Mouse (Mus musculus) forebrain, embryonic 15.5 days (tissue): ENCODE data around the gene Vps4b. TPM values are rescaled to one million over a fixed set of nuclear protein-coding genes. Genes with fewer than 3 reads are reported as not detected.

ENCODE experiments used
- ATAC-seq: fragments of 200-750 bp; cut with Nextera tagmentation; replicated peaks from 2 replicates; pipeline ENCODE4 v1.8.0; 2017; ENCODE audit warnings: mild to moderate bottlenecking, moderate TSS enrichment, moderate library complexity
- H3K27ac ChIP-seq: fragments of 300-500 bp; sonication (generic); replicated peaks from 2 replicates; pipeline ENCODE4 v1.5.1; 2015; ENCODE audit warnings: mild to moderate bottlenecking, inconsistent platforms
- H3K27me3 ChIP-seq: fragments of 300-500 bp; sonication (generic); 2 replicates; pipeline ENCODE4 v1.6.1; 2015; ENCODE audit warnings: inconsistent platforms
- H3K36me3 ChIP-seq: fragments of 300-500 bp; sonication (generic); 2 replicates; pipeline ENCODE4 v1.6.1; 2015; ENCODE audit warnings: mild to moderate bottlenecking, inconsistent platforms
- H3K4me1 ChIP-seq: fragments of 300-500 bp; sonication (generic); 2 replicates; pipeline ENCODE4 v1.6.1; 2015; ENCODE audit warnings: inconsistent platforms
- H3K4me2 ChIP-seq: fragments of 300-500 bp; sonication (generic); replicated peaks from 2 replicates; pipeline ENCODE4 v1.6.1; 2015; ENCODE audit warnings: mild to moderate bottlenecking, inconsistent platforms
- H3K4me3 ChIP-seq: fragments of 300-500 bp; sonication (generic); 2 replicates; pipeline ENCODE4 v1.5.1; 2015; ENCODE audit warnings: mild to moderate bottlenecking, inconsistent platforms
- H3K9ac ChIP-seq: fragments of 300-500 bp; sonication (generic); replicated peaks from 2 replicates; pipeline ENCODE4 v1.6.1; 2015; ENCODE audit warnings: mild to moderate bottlenecking, inconsistent platforms
- H3K9me3 ChIP-seq: fragments of 300-500 bp; sonication (generic); 2 replicates; pipeline ENCODE4 v1.6.1; 2016; ENCODE audit warnings: inconsistent platforms
- WGBS: fragments of 180-500 bp; shearing (Covaris S2); methylation state at CpG from one replicate; pipeline ENCODE4 v1.1.7; 2015; ENCODE audit warnings: mixed read lengths; 5-methylcytosine and 5-hydroxymethylcytosine counted together
- polyA plus RNA-seq: library from polyadenylated mRNA; unstranded; fragments of >200 nt; fragmentation: Nextera tagmentation; extraction: Ambion mirVana; gene quantifications from 2 replicates; pipeline ENCODE4 v1.2.1, GENCODE M21; 2015

Vps4b gene
- polyA plus RNA-seq, 1 experiment from 2014 or later: 44.8 TPM

- Histone ChIP-seq H3K4me2 (no peak overlapping the region), H3K4me3 (no peak overlapping the region), H3K4me1 (no peaks in the 10 kb centered on the region), H3K9me3 (no peaks in the 10 kb centered on the region), H3K36me3 (peaks cover 73% of the 10 kb centered on the region), H3K9ac (no peak overlapping the region), H3K27me3 (no peaks in the 10 kb centered on the region), H3K27ac (no peak overlapping the region)
- ATAC-seq: no peak
- 90% methylated on average over 9 of the region's 9 CpGs for WGBS
Measured at GRCm38 (mm10) chr1:106774092-106774491, 22.4 kb downstream of the Vps4b start.

- Histone ChIP-seq H3K4me3 (no peak overlapping the region), H3K36me3 (peaks cover 62% of the 10 kb centered on the region), H3K27me3 (no peaks in the 10 kb centered on the region), H3K9ac (no peak overlapping the region), H3K27ac (no peak overlapping the region), H3K9me3 (no peaks in the 10 kb centered on the region), H3K4me1 (no peaks in the 10 kb centered on the region), H3K4me2 (no peak overlapping the region)
- no peak for ATAC-seq
Measured at GRCm38 (mm10) chr1:106768773-106769172, 27.8 kb downstream of the Vps4b start.

GRCm38 (mm10) chr1:106765771-106766170 lies 30.8 kb downstream of the Vps4b start:
- H3K27ac ChIP-seq: no peak overlapping the region

GRCm38 (mm10) chr1:106764846-106765245 lies 31.7 kb downstream of the Vps4b start:
- ATAC-seq: no peak
- no peaks in the 10 kb centered on the region for H3K9me3 ChIP-seq
- no peaks in the 10 kb centered on the region for H3K4me1 ChIP-seq
- no peaks in the 10 kb centered on the region for H3K27me3 ChIP-seq
- no peak overlapping the region for H3K9ac ChIP-seq
- peaks cover 37% of the 10 kb centered on the region for H3K36me3 ChIP-seq
- H3K4me3 ChIP-seq: no peak overlapping the region
- 81% methylated on average over 2 of the region's 2 CpGs for WGBS
- H3K4me2 ChIP-seq: no peak overlapping the region
- H3K27ac ChIP-seq: no peak overlapping the region

More at GRCm38 (mm10) chr1:106765771-106766170, 30.8 kb downstream of the Vps4b start:
- WGBS: 95% methylated on average over 8 of the region's 8 CpGs
- H3K4me1 ChIP-seq: no peaks in the 10 kb centered on the region
- no peaks in the 10 kb centered on the region for H3K9me3 ChIP-seq
- H3K27me3 ChIP-seq: no peaks in the 10 kb centered on the region
- ATAC-seq: no peak
- no peak overlapping the region for H3K9ac ChIP-seq
- peaks cover 44% of the 10 kb centered on the region for H3K36me3 ChIP-seq
- H3K4me2 ChIP-seq: no peak overlapping the region
- H3K4me3 ChIP-seq: no peak overlapping the region

GRCm38 (mm10) chr1:106764281-106764680 lies 32.2 kb downstream of the Vps4b start:
- Histone ChIP-seq H3K27ac (no peak overlapping the region), H3K4me3 (no peak overlapping the region), H3K4me2 (no peak overlapping the region), H3K27me3 (no peaks in the 10 kb centered on the region), H3K36me3 (peaks cover 34% of the 10 kb centered on the region), H3K4me1 (no peaks in the 10 kb centered on the region), H3K9ac (no peak overlapping the region), H3K9me3 (no peaks in the 10 kb centered on the region)
- 84% methylated on average over 3 of the region's 3 CpGs for WGBS
- ATAC-seq: no peak

- ATAC-seq: no peak
- 91% methylated on average over 3 of the region's 3 CpGs for WGBS
- Histone ChIP-seq H3K4me2 (no peak overlapping the region), H3K4me1 (peaks cover 13% of the 10 kb centered on the region), H3K4me3 (peak overlapping the region; percentile 75; the same call in 1 of the 2 replicates), H3K9ac (no peak overlapping the region), H3K27me3 (no peaks in the 10 kb centered on the region), H3K36me3 (peaks cover 11% of the 10 kb centered on the region; the same call in 1 of the 2 replicates), H3K9me3 (no peaks in the 10 kb centered on the region), H3K27ac (peak overlapping the region; percentile 87; the same call in 1 of the 2 replicates)
Measured at GRCm38 (mm10) chr1:106760750-106761149, 35.8 kb downstream of the Vps4b start.

GRCm38 (mm10) chr1:106759572-106760435 lies 36.7 kb downstream of the Vps4b start, which contains the start of gene Kdsr:
Kdsr (minus strand) TSS chr1:106759727.
- peak within 1 kb of the TSS; percentile 75 for H3K4me3 ChIP-seq
- peak within 1 kb of the TSS; percentile 93 for H3K4me2 ChIP-seq
- peaks cover 13% of the 10 kb centered on the region for H3K4me1 ChIP-seq
- H3K9me3 ChIP-seq: no peaks in the 10 kb centered on the region
- peak within 1 kb of the TSS; percentile 68 for H3K9ac ChIP-seq
- 0 out of 2 replicates have a peak, but pooled peaks cover 7% of the 10 kb centered on the region for H3K36me3 ChIP-seq
- peak within 1 kb of the TSS; percentile 87 for H3K27ac ChIP-seq
- peak; percentile 99 for ATAC-seq
- 2% methylated on average over 51 of the region's 51 CpGs for WGBS
- H3K27me3 ChIP-seq: no peaks in the 10 kb centered on the region

GRCm38 (mm10) chr1:106758734-106759571 lies 37.6 kb downstream of the Vps4b start:
- Histone ChIP-seq H3K9ac (peak overlapping the region; percentile 68), H3K4me2 (peak overlapping the region; percentile 93), H3K9me3 (no peaks in the 10 kb centered on the region), H3K4me3 (peak overlapping the region; percentile 75), H3K36me3 (0 out of 2 replicates have a peak, but pooled peaks cover 4% of the 10 kb centered on the region), H3K4me1 (peaks cover 13% of the 10 kb centered on the region), H3K27ac (peak overlapping the region; percentile 87), H3K27me3 (no peaks in the 10 kb centered on the region)
- peak; percentile 33 for ATAC-seq
- WGBS: 4% methylated on average over 34 of the region's 34 CpGs

- Histone ChIP-seq H3K4me2 (no peak overlapping the region), H3K4me1 (peaks cover 13% of the 10 kb centered on the region), H3K9me3 (no peaks in the 10 kb centered on the region), H3K27me3 (no peaks in the 10 kb centered on the region), H3K36me3 (0 out of 2 replicates have a peak, but pooled peaks cover 4% of the 10 kb centered on the region), H3K9ac (no peak overlapping the region), H3K27ac (no peak overlapping the region), H3K4me3 (no peak overlapping the region)
- WGBS: 88% methylated on average over 4 of the region's 4 CpGs
- ATAC-seq: no peak
Measured at GRCm38 (mm10) chr1:106756633-106757032, 39.9 kb downstream of the Vps4b start.

GRCm38 (mm10) chr1:106752013-106752412 lies 44.5 kb downstream of the Vps4b start:
- ATAC-seq: no peak
- H3K36me3 ChIP-seq: peaks cover 7% of the 10 kb centered on the region
- 89% methylated on average over 5 of the region's 5 CpGs for WGBS
- H3K27me3 ChIP-seq: no peaks in the 10 kb centered on the region
- H3K9me3 ChIP-seq: no peaks in the 10 kb centered on the region
- H3K27ac ChIP-seq: no peak overlapping the region
- no peak overlapping the region for H3K4me2 ChIP-seq
- H3K9ac ChIP-seq: no peak overlapping the region
- H3K4me3 ChIP-seq: no peak overlapping the region
- no peaks in the 10 kb centered on the region for H3K4me1 ChIP-seq

- no peak for ATAC-seq
- WGBS: 79% methylated on average over 1 of the region's 1 CpGs
- H3K4me3 ChIP-seq: no peak overlapping the region
Measured at GRCm38 (mm10) chr1:106750656-106751055, 45.9 kb downstream of the Vps4b start.

More at GRCm38 (mm10) chr1:106750656-106751055, 45.9 kb downstream of the Vps4b start:
- Histone ChIP-seq H3K36me3 (peaks cover 19% of the 10 kb centered on the region), H3K9ac (no peak overlapping the region), H3K4me2 (no peak overlapping the region), H3K4me1 (no peaks in the 10 kb centered on the region), H3K27ac (no peak overlapping the region), H3K27me3 (no peaks in the 10 kb centered on the region), H3K9me3 (no peaks in the 10 kb centered on the region)
